Mouse (Mus musculus) gonadal fat pad, adult 2 months (tissue): ENCODE measurements around the gene March2. TPM values are rescaled to one million over a fixed set of nuclear protein-coding genes. Genes with fewer than 3 reads are reported as not detected.

Source experiments
- DNase-seq: peaks from one replicate; pipeline ENCODE4 v3.0.0-alpha.2; 2012; ENCODE audit warnings: low read depth
- polyA plus RNA-seq: library from polyadenylated mRNA; depleted of rRNA; stranded (reverse); fragments of >200 nt; gene quantifications from 2 replicates; pipeline ENCODE4 v1.2.3, GENCODE M21; 2012

The March2 gene
- polyA plus RNA-seq, 1 experiment, result 135 TPM

GRCm38 (mm10) chr17:33717982-33718381, 488 bp downstream of the March2 start:
- DNase-seq, result no peak

GRCm38 (mm10) chr17:33717246-33717645, 1.2 kb downstream of the March2 start:
- DNase-seq, result no peak

GRCm38 (mm10) chr17:33714779-33715178, 3.7 kb downstream of the March2 start:
- DNase-seq, result no peak

- no peak for DNase-seq
Observed at GRCm38 (mm10) chr17:33713271-33713670, 5.2 kb downstream of the March2 start.

- DNase-seq, result no peak
Observed at GRCm38 (mm10) chr17:33709834-33710233, 8.6 kb downstream of the March2 start.

GRCm38 (mm10) chr17:33703091-33703490, 15.4 kb downstream of the March2 start:
- DNase-seq, result no peak

GRCm38 (mm10) chr17:33702178-33702577, 16.3 kb downstream of the March2 start:
- DNase-seq, result no peak

- DNase-seq, result no peak
Observed at GRCm38 (mm10) chr17:33695471-33695870, 23.0 kb downstream of the March2 start.

- no peak for DNase-seq
Observed at GRCm38 (mm10) chr17:33686760-33687159, 31.7 kb downstream of the March2 start, which contains the start of gene Hnrnpm. Gene Hnrnpm, minus strand, starts transcription at chr17:33686860.

- DNase-seq, result no peak
Observed at GRCm38 (mm10) chr17:33685249-33685653, 33.2 kb downstream of the March2 start.

- DNase-seq, result no peak
Observed at GRCm38 (mm10) chr17:33684671-33685231, 33.7 kb downstream of the March2 start.

GRCm38 (mm10) chr17:33681767-33682166, 36.7 kb downstream of the March2 start:
- no peak for DNase-seq

- DNase-seq, result no peak
Observed at GRCm38 (mm10) chr17:33678771-33679170, 39.7 kb downstream of the March2 start.

GRCm38 (mm10) chr17:33676086-33676485, 42.4 kb downstream of the March2 start:
- no peak for DNase-seq

GRCm38 (mm10) chr17:33675452-33675851, 43.0 kb downstream of the March2 start:
- DNase-seq, result peak; percentile 69

- no peak for DNase-seq
Observed at GRCm38 (mm10) chr17:33673837-33674236, 44.6 kb downstream of the March2 start.

- no peak for DNase-seq
Observed at GRCm38 (mm10) chr17:33669681-33670080, 48.8 kb downstream of the March2 start.

- DNase-seq, result no peak
Observed at GRCm38 (mm10) chr17:33666813-33667212, 51.7 kb downstream of the March2 start.

GRCm38 (mm10) chr17:33649781-33650475, 68.5 kb downstream of the March2 start:
- DNase-seq, result no peak

GRCm38 (mm10) chr17:33645073-33645472, 73.4 kb downstream of the March2 start:
- no peak for DNase-seq

GRCm38 (mm10) chr17:33644068-33644467, 74.4 kb downstream of the March2 start:
- DNase-seq, result no peak

- no peak for DNase-seq
Observed at GRCm38 (mm10) chr17:33639743-33640142, 78.7 kb downstream of the March2 start.

- peak; percentile 26 for DNase-seq
Observed at GRCm38 (mm10) chr17:33637516-33638276, 80.8 kb downstream of the March2 start, which contains the start of gene Pram1. Gene Pram1, plus strand, starts transcription at chr17:33638056.
